Mouse (Mus musculus) cerebellum, postnatal 4 days (tissue): Measurements from ENCODE around the gene Ggnbp2.

Experiments
- DNase-seq, 2 experiments: peaks; one replicate each; pipeline ENCODE4 v3.0.0; 2022; ENCODE audit warnings: low spot score in 2 of 2, mixed read lengths in 1 of 2

Gene Ggnbp2

DNA sequence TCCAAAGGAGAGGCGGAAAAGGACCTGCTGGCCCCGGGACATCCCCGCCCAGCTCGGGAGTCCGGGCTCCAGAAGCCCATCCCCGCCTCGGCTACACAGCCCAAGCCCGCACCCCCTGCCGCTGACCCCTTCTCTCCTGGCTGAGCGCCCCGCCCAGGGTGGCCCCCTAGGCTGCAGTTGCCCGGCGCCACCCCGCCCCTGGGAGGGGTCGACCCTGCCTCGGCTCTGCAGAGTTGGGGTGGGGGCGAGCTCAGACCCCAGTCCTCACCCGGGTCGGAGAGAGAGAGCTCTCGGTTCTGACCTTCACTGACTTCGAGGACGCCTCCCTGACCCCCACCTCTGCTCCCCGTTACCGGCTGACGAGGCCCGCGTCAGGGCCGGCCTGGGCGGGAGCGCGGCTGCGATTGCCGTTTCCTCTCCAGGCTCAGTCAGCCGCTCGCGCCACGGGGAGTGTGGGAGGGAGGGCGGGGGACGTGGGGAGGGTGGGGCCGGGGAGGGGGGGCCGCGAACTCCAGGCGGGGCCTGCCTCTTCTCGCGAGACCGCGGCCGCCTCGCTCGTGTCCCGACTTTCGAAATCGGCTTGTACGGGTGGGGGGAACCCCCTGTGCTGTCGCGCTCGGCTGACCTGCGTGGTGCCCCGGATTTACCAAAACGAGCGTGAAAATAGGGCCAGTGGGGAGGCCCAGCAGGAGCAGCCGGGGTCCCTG, at the start of gene Ggnbp2:
Gene Ggnbp2 (minus strand): TSS at position 481 of the 707 bp plus-strand sequence.
- peak; percentile 82 to 89 for DNase-seq

- DNase-seq = no peak
Measured at GRCm38 (mm10) chr11:84919951-84920350, 49.3 kb upstream of the Ggnbp2 start.

DNA sequence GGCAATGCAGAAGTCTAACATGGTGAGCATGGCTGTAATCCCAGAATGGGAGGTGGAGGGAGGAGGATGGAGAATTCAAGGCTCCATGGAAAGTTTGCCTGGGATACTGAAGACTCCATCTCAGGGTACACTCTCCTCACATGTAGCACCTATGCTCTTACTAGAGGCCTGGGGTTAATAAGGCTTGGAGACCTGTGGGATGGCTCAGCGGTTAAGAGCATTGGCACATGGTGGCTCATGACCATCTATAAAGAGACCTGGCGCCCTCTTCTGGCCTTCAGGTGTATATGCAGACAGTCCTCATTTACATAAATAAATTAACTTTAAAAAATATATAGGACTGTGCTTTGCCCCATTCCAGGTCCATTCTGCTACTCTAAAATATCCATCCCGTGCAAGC, 48.7 kb upstream of the Ggnbp2 start:
- DNase-seq = peak in 1 of 2 experiments; percentile 17

- DNase-seq = peak; percentile 92 to 96
Measured at GRCm38 (mm10) chr11:84918425-84918824, 47.8 kb upstream of the Ggnbp2 start.

- DNase-seq = no peak
Measured at GRCm38 (mm10) chr11:84916703-84917300, 46.2 kb upstream of the Ggnbp2 start.

DNA sequence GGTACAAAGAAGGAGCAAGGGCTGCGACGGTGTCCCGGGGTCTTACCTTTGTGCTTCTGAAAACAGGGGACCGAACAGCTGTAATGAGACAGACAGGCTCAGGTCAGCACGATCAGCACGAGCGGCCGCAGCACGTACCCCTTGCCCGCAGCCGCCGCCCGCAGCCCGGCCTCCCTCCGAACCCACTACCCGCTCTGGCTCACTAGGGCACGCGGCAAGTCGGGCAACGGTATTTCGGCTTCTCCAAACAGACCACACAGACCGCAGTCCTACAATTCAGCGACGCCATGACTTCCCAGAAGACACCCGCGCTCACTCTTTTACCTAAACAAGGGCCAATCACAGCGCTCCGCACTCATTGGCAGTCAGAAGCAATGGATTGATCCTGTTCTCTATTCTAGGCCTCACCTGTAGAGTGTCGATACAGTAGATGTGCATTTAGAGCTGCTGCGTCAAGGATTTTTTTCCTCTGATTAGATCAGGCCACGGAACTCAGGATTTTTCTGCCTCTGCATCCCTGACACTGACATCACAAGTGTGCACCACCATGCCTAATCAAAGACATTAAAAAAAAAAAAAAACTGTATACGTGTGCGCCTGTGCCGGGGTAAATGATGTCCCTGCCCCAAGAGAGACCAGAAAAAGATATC, 45.6 kb upstream of the Ggnbp2 start, which contains the start of gene Znhit3:
Gene Znhit3 (minus strand): TSS at position 314 of the 650 bp plus-strand sequence.
- peak; percentile 41 to 77 for DNase-seq

GRCm38 (mm10) chr11:84914673-84915072, 44.1 kb upstream of the Ggnbp2 start:
- no peak for DNase-seq

- no peak for DNase-seq
Measured at GRCm38 (mm10) chr11:84910411-84910810, 39.8 kb upstream of the Ggnbp2 start.

DNA sequence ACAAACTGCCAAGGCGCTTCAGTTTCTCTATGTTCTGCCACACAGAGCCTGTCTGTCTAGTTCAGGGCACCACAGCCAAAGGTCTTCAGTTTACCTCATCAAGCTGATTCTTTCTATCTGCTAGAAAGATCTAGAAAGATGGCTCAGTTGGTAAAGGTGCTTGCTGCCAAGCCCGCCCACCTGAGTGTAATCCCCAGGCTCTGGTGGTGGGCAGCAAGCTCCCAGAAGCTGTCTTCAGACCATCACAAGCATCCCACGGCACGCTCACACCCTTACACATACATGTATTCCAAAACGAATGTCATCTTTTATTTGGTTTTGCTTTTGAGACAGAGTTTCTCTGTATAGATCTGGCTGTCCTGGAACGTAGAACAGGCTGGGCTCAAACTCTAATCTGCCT, 37.9 kb upstream of the Ggnbp2 start:
- DNase-seq = no peak

GRCm38 (mm10) chr11:84907081-84907480, 36.5 kb upstream of the Ggnbp2 start:
- no peak for DNase-seq

DNA sequence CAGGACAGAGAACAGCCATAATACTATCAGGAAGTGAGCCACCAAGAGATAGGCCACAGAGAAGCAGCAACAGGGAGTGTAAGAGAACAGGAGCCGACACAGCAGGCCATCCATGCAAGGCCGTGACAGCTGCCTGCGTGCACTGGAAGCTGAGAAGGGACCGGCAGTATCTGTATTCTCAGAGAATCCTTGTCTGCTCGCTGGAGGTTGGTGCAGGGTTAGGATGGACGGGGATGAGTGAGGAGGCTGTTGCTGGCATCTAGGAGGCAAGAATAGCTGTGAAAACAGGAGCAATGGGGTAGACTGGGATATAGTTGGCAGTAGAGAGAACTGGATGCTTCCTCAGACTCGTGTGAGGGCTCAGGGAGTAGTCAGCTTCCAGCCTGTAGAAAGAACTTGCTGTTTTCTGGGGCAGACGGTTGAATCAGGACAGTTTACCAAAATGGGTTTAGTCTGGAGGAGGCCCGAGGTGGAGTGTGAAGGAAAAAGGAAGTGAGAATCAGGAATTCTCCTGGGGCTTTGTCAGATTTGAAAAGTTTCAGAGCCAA, 34.1 kb upstream of the Ggnbp2 start:
- no peak for DNase-seq

- DNase-seq = no peak
Measured at GRCm38 (mm10) chr11:84893113-84893512, 22.5 kb upstream of the Ggnbp2 start.

GRCm38 (mm10) chr11:84891705-84892104, 21.1 kb upstream of the Ggnbp2 start:
- no peak for DNase-seq

DNA sequence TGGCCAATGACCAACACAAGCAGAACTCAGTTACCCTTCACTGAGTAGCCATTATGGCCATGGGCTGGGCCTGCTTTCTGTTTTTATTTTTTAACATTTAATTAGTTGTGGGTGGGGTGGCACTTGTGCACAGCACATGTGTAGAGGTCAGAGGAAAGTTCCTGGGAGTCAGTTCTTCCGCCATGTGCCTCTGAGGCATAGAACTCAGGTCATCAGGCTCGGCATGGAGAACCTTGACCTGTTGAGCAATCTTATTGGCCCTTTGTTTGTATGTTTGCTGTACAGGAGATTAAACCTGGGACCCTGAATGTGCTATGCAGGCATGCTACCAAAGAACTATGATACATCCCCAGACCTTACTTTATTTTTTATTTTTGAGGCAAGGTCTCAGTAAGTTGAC, 18.9 kb upstream of the Ggnbp2 start:
- no peak for DNase-seq

DNA sequence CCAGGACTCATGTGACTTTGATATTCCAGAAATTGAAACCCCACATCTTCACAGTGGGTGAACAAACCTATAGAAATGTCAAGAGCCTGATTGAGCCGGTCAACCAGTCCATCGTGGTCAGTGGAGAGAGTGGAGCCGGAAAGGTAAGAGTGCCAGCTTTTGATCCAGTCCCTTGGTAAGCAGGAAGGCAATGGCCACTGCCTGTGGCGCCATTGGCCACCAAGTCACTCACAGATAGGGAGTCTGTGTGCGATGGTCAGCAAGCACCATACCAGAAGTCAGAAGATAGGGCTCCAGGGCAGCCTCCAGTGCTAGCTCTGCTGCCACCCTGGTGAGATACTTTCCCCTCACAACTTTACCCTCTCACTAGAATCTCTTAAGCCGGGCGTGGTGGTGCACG, 17.4 kb upstream of the Ggnbp2 start:
- no peak for DNase-seq

DNA sequence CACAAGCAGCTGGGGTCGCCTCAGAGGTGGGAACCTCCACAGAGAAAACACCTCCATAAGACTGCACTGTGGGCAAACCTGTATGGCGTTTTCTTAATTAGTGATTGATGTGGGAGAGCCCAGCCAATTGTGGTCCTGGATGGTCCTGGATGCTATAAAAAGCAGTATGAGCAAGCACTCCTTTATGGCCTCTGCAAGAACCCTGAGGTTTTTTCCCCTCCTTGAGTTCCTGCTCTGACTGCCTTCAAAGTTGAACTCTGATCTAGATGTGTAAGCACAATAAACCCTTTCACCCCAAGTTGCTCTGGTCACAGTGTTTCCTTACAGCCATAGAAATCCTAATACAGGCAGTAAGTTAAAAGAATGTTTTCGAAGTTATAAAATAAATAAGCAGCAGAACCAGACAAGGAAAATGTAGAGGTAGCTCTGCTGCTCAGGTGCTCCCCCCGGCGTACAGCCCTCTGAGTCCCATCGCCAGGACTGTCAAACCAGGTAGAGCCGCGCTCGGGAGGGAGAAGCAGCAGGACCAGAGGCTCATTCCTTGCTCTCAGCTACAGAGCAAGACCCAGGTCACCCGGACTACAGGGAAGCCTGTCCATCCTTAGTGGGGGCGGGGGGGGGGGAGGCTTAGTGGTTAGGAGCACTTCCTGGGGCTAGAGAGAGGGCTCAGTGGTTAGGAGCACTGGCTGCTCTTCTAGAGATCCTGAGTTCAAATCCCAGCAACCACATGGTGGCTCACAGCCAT, 16.3 kb upstream of the Ggnbp2 start:
- no peak for DNase-seq

DNA sequence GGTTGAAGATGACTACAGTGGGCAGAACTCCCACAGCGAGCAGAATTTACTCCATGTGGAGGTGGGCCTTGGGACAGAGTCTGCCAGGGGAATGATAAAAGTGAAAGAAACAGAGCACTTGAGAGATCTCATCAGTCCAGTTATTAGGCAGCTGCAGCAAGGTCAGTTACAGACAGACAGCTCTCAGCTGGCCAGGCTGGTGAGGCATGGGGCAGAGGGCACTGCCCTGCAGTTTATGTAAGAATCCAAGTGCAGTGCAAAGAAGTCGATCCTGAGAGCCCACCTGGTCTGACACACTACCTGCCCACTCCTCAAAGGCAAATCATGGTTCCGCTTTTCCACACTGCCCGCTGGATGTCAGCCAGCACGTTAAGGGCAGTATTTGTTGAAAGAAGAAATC, 15.6 kb upstream of the Ggnbp2 start:
- no peak for DNase-seq

DNA sequence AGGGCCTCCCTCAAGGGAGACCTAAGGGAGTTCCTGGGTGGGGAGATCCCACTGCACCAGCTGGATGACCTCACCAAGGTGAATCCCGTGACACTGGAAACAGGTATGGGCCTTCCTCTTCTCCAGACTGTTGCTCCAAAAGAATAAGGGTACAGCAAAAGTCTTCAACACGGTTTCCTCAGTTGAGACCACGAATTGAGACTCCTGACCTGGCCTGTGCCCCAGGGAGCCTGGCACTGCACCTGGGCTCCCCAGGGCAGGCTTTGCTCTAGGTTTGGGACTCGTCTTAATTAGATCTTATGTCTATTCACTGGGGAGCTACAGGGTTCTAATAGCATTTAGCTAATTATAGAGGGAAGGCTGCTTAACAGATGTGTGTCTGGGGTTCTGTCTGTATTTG, 14.6 kb upstream of the Ggnbp2 start:
- no peak for DNase-seq

DNA sequence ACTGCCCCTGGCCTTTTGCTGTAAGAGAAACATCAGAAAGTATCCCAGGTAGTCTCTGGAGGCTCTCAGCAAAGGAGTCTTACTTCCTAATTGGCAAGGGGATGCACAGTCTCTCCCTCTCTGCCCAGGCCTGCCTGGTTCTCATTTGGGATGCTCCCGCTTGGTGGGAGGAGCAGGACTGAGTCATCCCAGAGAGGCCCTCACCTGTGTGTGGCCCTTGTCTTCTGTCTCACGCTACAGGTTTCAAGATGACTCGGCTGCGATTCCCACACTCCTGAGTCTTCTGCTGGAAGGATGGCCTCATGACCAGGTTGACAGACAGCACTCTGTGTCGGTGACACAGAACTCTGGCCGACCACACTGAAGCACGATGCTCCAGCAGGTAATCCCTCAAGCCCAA, 11.7 kb upstream of the Ggnbp2 start:
- DNase-seq = no peak

- no peak for DNase-seq
Measured at GRCm38 (mm10) chr11:84880971-84881370, 10.4 kb upstream of the Ggnbp2 start.

- peak in 1 of 2 experiments; percentile 53 for DNase-seq
Measured at GRCm38 (mm10) chr11:84880465-84880961, 9.9 kb upstream of the Ggnbp2 start.
